Mouse (Mus musculus): ENCODE data around the gene Tcf3. TPM values are rescaled to one million over a fixed set of nuclear protein-coding genes. Genes with fewer than 3 reads are reported as not detected.

The Tcf3 gene
- polyA plus RNA-seq, 1 experiment from 2014 or later, result 178 TPM

DNA sequence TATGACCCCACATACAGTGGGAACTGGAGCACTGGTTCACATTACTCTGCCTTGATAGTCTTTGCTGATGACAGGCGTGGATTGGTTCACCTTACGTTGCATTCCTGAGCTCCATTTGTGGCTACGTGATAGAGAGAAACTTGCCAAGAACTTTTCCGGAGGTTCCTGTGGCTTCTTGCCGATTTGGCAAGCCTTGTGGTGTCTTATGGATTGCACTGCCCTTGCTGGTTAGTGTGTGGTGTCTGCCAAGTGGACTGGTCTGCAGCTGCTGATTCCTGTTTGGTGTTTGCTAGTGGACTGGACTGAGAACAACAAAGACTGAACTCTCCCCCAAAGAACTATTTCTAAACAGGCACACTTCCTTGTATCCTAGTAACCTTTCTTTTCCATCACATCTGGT lies 21.3 kb upstream of the Tcf3 start:
- no peak overlapping the region for H3K4me3 ChIP-seq
- no peak overlapping the region for H3K9ac ChIP-seq
- peaks cover 22% of the 10 kb centered on the region; the same call in 1 of the 2 replicates for H3K27me3 ChIP-seq
- H3K36me3 ChIP-seq, result no peaks in the 10 kb centered on the region
- 89% methylated on average over 5 of the region's 5 CpGs for WGBS
- no peak overlapping the region for H3K4me2 ChIP-seq (replicated peaks)
- H3K9me3 ChIP-seq (replicated peaks), result no peaks in the 10 kb centered on the region; the same call in 1 of the 2 replicates
- H3K27ac ChIP-seq, result no peak overlapping the region
- H3K4me1 ChIP-seq, result no peaks in the 10 kb centered on the region
- ATAC-seq (ENCODE audit: low FRiP score), result no peak

DNA sequence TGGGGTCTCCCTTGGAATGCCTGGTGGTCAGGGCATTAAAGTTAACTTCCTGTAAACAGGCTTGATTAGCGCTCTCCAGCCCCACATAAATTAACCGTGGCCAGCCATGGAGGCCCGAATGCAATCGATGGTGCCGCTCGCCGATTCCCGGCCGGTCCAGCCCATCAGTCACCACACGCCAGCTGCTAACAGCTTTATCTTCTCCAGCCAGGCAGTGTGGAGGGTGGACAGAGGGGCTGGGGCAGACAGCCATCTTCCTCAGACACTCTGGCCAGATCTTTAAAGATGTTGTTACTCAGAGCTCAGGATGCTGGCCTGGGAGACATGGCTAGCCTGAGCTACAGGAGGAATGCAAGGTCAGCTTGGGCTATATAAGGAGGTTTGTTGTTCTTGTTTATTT lies 20.2 kb upstream of the Tcf3 start:
- ATAC-seq (ENCODE audit: low FRiP score), result no peak
- Histone ChIP-seq H3K4me2 (replicated peaks) (no peak overlapping the region), H3K9ac (no peak overlapping the region), H3K4me3 (no peak overlapping the region), H3K36me3 (no peaks in the 10 kb centered on the region), H3K27ac (no peak overlapping the region), H3K9me3 (replicated peaks) (no peaks in the 10 kb centered on the region; the same call in 1 of the 2 replicates), H3K27me3 (peaks cover 32% of the 10 kb centered on the region; the same call in 1 of the 2 replicates), H3K4me1 (no peaks in the 10 kb centered on the region)
- WGBS, result 60% methylated on average over 10 of the region's 10 CpGs

DNA sequence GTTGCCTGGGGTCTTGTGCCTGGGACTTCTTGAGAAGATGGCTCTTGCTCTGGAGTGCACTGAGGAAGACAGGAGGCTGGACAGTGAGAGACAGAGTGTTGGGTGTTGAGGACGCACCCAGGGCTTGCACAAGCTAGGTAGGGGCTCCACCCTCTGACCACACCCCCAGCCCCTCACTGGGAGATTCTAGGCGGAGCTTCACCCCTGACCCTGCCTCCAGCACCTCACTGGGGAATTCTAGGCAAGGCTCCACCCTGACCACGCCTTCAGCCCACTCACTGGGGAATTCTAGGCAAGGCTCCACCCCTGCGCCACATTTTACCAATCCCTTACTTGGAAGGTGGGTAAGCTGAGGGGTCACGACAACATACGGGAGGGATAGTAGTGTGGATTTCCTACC lies 17.2 kb upstream of the Tcf3 start:
- Histone ChIP-seq H3K36me3 (no peaks in the 10 kb centered on the region), H3K27me3 (peaks cover 49% of the 10 kb centered on the region), H3K9me3 (replicated peaks) (no peaks in the 10 kb centered on the region), H3K9ac (no peak overlapping the region), H3K27ac (no peak overlapping the region), H3K4me2 (replicated peaks) (no peak overlapping the region), H3K4me3 (no peak overlapping the region), H3K4me1 (peaks cover 4% of the 10 kb centered on the region; the same call in 1 of the 2 replicates)
- ATAC-seq (ENCODE audit: low FRiP score), result no peak
- 19% methylated on average over 6 of the region's 6 CpGs for WGBS

DNA sequence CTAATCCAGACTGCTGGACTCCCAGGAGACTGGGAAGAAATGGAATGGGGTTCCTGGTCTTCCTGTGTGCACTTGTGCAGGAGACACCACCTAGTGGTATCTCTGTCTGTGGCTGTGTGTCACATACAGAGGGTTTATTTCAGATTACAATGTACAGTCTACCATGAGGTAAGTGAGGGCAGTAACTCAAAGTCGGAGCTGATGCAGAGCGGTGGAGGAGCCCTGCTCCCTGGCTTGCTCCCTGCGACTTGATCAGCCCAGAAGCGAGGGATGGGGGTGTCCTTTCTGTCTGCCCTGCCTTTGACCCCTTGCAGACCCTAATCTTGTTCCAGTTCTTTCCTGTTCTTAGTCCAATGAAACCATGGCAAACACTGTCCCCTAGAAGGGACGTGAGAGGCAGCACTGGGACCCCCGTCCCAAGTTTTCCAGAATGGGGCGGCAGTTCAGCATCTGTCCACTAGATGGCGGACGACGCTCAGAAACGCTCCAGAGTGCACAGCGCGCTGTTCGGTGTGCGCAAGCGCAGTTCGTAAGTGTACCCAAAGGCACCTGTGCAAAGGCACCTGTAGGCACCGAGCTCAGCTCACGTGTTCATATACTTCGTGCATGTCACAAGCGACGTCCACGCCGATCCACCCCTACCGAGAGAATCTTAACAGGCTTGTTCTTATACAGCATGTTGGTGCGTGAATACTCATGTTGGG lies 12.6 kb upstream of the Tcf3 start:
- 6% methylated on average over 26 of the region's 26 CpGs for WGBS

DNA sequence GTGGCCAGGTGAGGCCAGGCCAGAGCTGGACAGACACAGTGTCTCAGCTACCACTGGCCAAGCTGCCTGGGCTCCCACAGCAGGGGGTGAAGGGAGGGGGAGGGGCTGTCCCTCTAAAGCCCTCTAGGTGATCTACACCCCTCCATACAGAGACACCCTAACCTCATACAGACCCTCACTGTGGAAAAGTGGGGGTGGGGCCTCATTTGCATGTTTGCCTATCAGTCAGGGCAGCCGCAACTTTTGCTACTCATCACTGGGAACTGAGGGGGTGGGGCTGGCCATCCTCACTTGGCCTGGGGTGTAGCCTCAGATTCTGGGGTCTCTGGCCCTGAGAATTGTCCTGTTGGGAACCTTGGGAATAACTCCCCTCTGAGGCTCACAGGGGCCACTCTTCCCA lies 11.6 kb upstream of the Tcf3 start:
- H3K27me3 ChIP-seq, result peaks cover 52% of the 10 kb centered on the region
- H3K27ac ChIP-seq, result no peak overlapping the region
- H3K9me3 ChIP-seq (replicated peaks), result no peaks in the 10 kb centered on the region
- H3K9ac ChIP-seq, result 0 out of 2 replicates have a peak overlapping the region, but pooled peaks have one; percentile 50
- H3K4me3 ChIP-seq, result no peak overlapping the region
- H3K36me3 ChIP-seq, result no peaks in the 10 kb centered on the region
- no peak overlapping the region for H3K4me2 ChIP-seq (replicated peaks)
- no peak for ATAC-seq (ENCODE audit: low FRiP score)
- WGBS, result 43% methylated on average over 1 of the region's 1 CpGs
- peaks cover 12% of the 10 kb centered on the region for H3K4me1 ChIP-seq

More for the DNA sequence above, 12.6 kb upstream of the Tcf3 start:
- Histone ChIP-seq H3K4me1 (peaks cover 12% of the 10 kb centered on the region), H3K27ac (no peak overlapping the region), H3K36me3 (no peaks in the 10 kb centered on the region), H3K9me3 (replicated peaks) (no peaks in the 10 kb centered on the region), H3K4me3 (0 out of 2 replicates have a peak overlapping the region, but pooled peaks have one; percentile 7), H3K27me3 (peaks cover 58% of the 10 kb centered on the region), H3K9ac (no peak overlapping the region), H3K4me2 (replicated peaks) (peak overlapping the region; percentile 30; the same call in 1 of the 2 replicates)
- ATAC-seq (ENCODE audit: low FRiP score), result peak; percentile 65

DNA sequence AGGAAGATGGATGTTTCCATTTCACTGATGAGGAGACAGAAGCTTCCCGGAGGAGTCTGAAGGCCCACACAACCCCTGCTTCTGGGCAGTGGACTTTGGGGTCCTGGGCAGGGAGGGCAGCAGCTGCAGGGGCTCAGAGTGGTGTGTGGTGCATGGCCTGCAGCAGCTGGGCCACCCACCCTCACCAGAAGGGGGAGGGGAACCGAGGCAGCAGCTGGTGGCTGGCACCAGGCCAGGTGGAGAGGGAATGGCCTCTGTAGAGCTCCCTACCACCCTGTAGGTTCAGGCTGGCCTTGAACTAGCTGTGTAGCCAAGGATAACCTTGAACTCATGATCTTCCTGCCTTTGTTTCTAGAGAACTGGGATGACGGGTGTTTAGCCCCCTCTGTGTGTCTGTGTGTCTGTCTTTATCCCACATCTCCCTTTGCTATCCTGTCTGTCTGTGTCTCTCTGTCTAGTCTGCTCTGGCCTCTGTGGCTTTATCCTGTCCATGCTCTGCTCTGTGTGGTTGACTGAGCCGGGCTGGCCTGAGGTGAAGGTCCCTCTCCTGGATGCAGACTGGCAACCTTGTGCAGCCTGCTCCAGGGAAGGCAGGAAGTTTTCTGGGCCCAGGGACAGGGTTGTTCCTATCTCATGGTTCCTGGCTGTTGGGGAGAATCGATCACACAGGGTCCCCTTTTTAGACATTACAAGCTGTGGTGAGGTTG lies 11.0 kb upstream of the Tcf3 start:
- no peaks in the 10 kb centered on the region for H3K9me3 ChIP-seq (replicated peaks)
- 43% methylated on average over 5 of the region's 5 CpGs for WGBS
- H3K9ac ChIP-seq, result 0 out of 2 replicates have a peak overlapping the region, but pooled peaks have one; percentile 50

DNA sequence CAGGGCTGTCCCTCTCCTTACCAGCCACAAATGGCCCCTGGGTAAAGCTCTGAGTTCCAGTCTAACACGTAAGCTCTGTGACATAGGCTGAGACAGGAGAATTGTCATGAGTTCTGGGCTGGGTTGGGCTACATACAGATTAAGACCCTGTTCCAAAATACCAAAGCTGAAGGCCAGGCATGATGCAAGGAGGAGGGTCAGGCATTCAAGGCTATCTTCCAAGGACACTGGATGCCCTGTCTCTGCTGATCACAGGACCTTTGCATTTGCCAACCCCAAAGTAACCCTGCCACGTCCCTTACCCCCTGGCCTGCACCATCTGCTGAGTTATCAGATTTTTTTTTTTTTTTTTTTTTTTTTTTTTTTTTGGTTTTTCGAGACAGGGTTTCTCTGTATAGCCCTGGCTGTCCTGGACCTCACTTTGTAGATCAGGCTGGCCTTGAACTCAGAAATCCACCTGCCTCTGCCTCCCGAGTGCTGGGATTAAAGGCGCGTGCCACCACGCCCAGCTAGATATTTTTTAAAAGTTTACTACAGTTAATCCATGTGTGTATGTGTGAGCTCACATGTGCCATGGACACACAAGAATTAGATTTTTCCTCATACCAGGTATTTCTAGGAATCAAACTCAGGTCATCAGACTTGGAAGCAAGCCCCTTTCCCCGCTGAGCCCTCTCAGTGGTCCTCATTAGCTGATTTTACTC lies 10.3 kb upstream of the Tcf3 start:
- H3K27ac ChIP-seq, result no peak overlapping the region
- no peak overlapping the region for H3K9ac ChIP-seq
- no peaks in the 10 kb centered on the region for H3K36me3 ChIP-seq
- H3K4me3 ChIP-seq, result no peak overlapping the region
- peaks cover 12% of the 10 kb centered on the region for H3K4me1 ChIP-seq
- H3K4me2 ChIP-seq (replicated peaks), result no peak overlapping the region
- peaks cover 43% of the 10 kb centered on the region for H3K27me3 ChIP-seq
- no peak for ATAC-seq (ENCODE audit: low FRiP score)
- WGBS, result 79% methylated on average over 7 of the region's 8 CpGs
- no peaks in the 10 kb centered on the region for H3K9me3 ChIP-seq (replicated peaks)

More for the DNA sequence above, 11.0 kb upstream of the Tcf3 start:
- Histone ChIP-seq H3K27me3 (peaks cover 51% of the 10 kb centered on the region), H3K36me3 (no peaks in the 10 kb centered on the region), H3K4me1 (peaks cover 12% of the 10 kb centered on the region), H3K27ac (no peak overlapping the region), H3K4me2 (replicated peaks) (no peak overlapping the region), H3K4me3 (no peak overlapping the region)
- ATAC-seq (ENCODE audit: low FRiP score), result 0 out of 2 replicates have a peak, but pooled peaks have one; percentile 32

DNA sequence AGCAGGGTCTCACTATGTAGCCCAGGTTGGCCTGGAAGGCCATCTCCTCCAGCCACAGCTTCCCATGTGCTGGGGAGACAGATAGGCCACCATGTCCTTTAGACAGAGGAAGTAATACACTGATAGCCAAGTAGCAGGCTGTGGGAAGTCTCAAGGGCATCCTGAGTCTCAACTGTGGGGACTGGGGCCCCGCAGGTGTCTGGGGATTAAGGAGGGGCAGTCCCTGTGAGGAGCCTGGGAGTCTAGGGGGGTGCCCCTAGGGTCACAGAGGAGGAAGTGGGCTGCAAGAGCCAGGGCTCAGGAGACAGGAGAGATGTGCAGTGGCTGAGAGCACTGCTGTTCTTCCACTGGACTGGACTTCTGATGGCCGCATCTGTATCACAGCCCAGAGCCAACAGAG lies 9.5 kb upstream of the Tcf3 start:
- no peak for ATAC-seq (ENCODE audit: low FRiP score)
- WGBS, result 50% methylated on average over 2 of the region's 2 CpGs
- peaks cover 39% of the 10 kb centered on the region for H3K27me3 ChIP-seq
- H3K36me3 ChIP-seq, result no peaks in the 10 kb centered on the region
- H3K27ac ChIP-seq, result no peak overlapping the region
- no peak overlapping the region for H3K4me2 ChIP-seq (replicated peaks)
- no peak overlapping the region for H3K9ac ChIP-seq
- no peak overlapping the region for H3K4me3 ChIP-seq
- no peaks in the 10 kb centered on the region for H3K9me3 ChIP-seq (replicated peaks)
- peaks cover 12% of the 10 kb centered on the region for H3K4me1 ChIP-seq

DNA sequence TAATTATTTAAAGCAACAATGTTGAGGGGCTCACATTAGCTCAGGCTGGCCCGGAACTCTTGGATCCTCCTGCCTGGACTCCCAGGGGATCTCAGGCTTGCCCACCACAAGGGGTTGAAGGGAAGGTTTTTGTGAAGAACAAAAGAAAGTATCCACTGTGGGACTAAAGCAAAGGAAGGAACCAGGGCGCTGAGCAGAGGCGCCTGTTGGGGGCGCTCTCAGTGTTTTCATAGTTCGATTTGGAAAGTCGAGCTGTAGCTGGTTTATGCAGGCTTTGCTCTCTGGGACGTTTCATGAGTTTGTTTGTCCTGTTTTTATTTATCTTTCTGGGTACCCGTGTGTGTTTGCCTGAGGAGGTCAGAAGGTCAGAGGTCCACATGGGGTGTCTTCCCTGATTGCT lies 8.2 kb upstream of the Tcf3 start:
- Histone ChIP-seq H3K4me3 (no peak overlapping the region), H3K9ac (no peak overlapping the region), H3K4me2 (replicated peaks) (no peak overlapping the region), H3K36me3 (no peaks in the 10 kb centered on the region), H3K4me1 (peaks cover 12% of the 10 kb centered on the region), H3K27ac (no peak overlapping the region), H3K9me3 (replicated peaks) (no peaks in the 10 kb centered on the region), H3K27me3 (peaks cover 39% of the 10 kb centered on the region)
- ATAC-seq (ENCODE audit: low FRiP score), result no peak
- WGBS, result 55% methylated on average over 8 of the region's 8 CpGs

DNA sequence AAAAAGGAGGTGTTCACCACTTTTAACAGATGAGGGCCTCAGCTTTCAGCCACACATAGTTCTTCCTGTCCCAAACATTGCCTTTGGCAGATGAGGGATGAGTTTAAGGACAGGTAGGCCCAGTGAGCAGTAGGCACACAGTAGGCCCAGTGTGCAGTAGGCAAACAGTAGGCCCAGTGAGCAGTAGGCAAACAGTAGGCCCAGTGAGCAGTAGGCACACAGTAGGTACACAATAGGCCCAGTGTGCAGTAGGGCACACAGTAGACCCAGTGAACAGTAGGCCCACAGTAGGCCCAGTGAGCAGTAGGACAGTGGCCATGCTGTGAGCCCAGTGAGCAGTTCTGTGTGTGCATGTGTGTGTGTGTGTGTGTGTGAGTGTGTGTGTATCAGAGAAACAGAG lies 6.6 kb upstream of the Tcf3 start:
- Histone ChIP-seq H3K9me3 (replicated peaks) (no peaks in the 10 kb centered on the region), H3K4me2 (replicated peaks) (no peak overlapping the region), H3K27ac (no peak overlapping the region), H3K9ac (no peak overlapping the region; the same call in 1 of the 2 replicates), H3K27me3 (peaks cover 37% of the 10 kb centered on the region), H3K4me3 (no peak overlapping the region), H3K36me3 (no peaks in the 10 kb centered on the region), H3K4me1 (peaks cover 13% of the 10 kb centered on the region)
- no peak for ATAC-seq (ENCODE audit: low FRiP score)

DNA sequence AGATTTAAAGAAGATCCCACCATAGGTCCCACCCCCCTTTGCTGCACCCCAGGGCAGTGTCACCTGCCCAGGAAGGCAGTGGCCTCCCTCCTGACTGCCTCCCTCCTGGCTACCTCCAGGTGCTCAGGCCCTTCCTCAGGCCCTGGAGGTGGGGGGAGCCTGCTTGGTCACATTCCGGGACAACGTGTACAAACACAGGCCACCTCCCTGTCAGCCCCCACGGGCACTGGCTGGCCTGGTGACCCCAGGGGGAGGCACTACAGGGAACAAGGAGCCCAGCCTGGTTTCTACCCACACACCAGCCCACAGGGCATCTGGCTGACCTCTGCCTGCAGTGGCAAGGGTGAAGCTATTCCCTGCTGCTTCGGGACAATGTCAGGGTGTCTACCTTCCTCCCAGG lies 4.5 kb upstream of the Tcf3 start:
- Histone ChIP-seq H3K27me3 (peaks cover 19% of the 10 kb centered on the region), H3K4me1 (peaks cover 8% of the 10 kb centered on the region; the same call in 1 of the 2 replicates), H3K9ac (no peak overlapping the region), H3K4me3 (no peak overlapping the region), H3K36me3 (no peaks in the 10 kb centered on the region), H3K9me3 (replicated peaks) (no peaks in the 10 kb centered on the region), H3K4me2 (replicated peaks) (no peak overlapping the region), H3K27ac (no peak overlapping the region)
- 74% methylated on average over 4 of the region's 4 CpGs for WGBS
- ATAC-seq (ENCODE audit: low FRiP score), result no peak

DNA sequence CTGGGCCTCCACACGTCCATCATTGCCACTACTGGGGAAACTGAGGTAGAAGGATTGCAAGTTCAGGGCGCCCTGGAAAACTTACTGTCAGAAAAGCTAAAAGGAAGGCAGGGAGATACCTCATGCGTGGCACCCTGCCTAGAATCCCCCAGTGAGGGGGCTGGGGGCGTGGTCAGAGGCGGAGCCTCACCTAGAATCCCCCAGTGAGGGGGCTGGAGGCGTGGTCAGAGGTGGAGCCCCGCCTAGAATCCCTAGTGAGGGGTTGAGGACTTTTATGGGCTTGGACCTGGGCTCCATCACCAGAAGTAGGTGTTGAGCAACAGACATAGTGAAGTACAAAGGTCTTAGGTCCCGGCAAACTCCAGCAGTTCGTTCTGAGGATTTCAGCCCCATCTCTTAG lies 2.8 kb upstream of the Tcf3 start:
- Histone ChIP-seq H3K4me2 (replicated peaks) (no peak overlapping the region), H3K36me3 (no peaks in the 10 kb centered on the region), H3K4me1 (peaks cover 22% of the 10 kb centered on the region), H3K9ac (no peak overlapping the region), H3K9me3 (replicated peaks) (no peaks in the 10 kb centered on the region), H3K4me3 (no peak overlapping the region), H3K27ac (0 out of 2 replicates have a peak overlapping the region, but pooled peaks have one; percentile 7), H3K27me3 (peaks cover 18% of the 10 kb centered on the region)
- no peak for ATAC-seq (ENCODE audit: low FRiP score)
- WGBS, result 8% methylated on average over 9 of the region's 9 CpGs
